Mouse (Mus musculus): ENCODE results near the gene Tceanc. TPM values are rescaled to one million over a fixed set of nuclear protein-coding genes. Genes with fewer than 3 reads are reported as not detected.
A peak's percentile ranks its signal among the peaks of the same experiment; 100 is the strongest.
"Not testable (repeated sequence)": the region's sequence is repeated elsewhere in the genome, so short reads cannot be mapped to it uniquely, and the experiment has no call there.

The Tceanc gene
- total RNA-seq, 2 experiments from 2014 or later, result 1.9 to 4.3 TPM

DNA sequence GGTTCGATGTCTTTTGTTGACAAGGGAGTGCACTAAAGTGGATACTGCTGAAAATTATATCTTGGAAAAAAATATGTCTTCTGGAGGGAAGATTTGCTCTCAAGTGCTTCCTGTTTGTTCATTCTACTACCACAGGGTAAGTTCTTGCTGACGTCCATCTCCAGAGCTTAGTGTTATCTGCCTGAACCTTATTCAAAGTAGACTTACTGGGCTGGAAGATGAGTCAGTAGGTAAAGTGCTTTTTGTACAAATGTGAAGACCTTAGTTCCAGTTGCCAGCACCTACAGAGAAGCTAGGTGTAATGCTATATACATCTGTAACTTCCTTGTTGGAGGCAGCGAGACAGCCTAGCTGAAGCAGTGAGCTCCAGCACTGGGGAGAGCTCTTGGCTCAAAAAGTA, 2.4 kb downstream of the Tceanc start:
- intact Hi-C loops (cut with DNase I), result loop anchor here (10.0 kb wide), 1 partner anchor 341 kb away; the partner anchor contains the start of gene Gemin8
- no peak overlapping the region for H3K4me3 ChIP-seq
- no peak for TF ChIP-seq CTCF (IDR thresholded peaks at IDR 0.05)
- H3K27ac ChIP-seq, result no peak overlapping the region
- DNase-seq, result no peak

DNA sequence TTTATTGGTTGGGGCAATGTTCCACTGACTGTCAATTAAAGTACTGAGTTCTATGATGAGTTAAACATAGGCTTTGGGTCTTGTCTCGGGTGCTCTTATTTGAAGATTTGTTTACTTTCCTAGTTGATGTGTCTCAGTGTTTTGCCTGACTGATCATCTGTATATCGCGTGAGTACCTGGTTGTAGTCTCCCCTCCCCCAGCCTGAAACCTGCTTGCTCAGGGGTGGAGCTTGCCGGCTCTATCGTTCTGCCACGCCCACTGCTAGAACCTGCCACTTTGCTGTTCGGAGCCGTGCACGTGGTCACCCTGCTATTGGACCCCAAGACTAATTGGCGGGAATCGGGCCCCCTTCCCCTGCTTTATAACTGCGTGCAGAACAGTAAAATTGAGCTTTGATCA, 4.3 kb downstream of the Tceanc start:
- peak overlapping the region; percentile 49 for H3K4me3 ChIP-seq
- not testable (repeated sequence) for H3K27ac ChIP-seq, DNase-seq
- intact Hi-C loops (cut with DNase I), result loop anchor here (10.0 kb wide), 1 partner anchor 339 kb away; the partner anchor contains the start of gene Gemin8

DNA sequence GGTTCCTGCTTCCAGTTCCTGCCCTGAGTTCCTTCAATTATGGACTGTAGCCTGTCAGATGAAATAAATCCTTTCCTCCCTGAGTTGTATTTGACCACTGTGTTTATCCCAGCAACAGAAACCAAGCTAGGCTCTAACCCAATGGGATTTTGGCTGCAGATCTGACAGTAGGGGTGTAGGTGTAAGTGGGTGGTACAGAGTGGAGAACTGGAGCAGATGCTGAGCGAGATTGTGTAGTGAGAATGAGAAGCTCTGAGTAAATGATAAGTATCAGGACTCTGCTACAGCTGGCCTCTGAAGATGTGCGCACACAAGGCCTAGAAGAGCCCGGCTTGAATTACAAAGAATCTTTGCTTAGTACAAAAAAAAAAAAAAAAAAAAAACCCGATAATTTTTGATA, 6.3 kb downstream of the Tceanc start:
- intact Hi-C loops (cut with DNase I), result loop anchor here (10.0 kb wide), 1 partner anchor 337 kb away; the partner anchor contains the start of gene Gemin8
- TF ChIP-seq CTCF (IDR thresholded peaks at IDR 0.05), result no peak
- no peak overlapping the region for H3K4me3 ChIP-seq

DNA sequence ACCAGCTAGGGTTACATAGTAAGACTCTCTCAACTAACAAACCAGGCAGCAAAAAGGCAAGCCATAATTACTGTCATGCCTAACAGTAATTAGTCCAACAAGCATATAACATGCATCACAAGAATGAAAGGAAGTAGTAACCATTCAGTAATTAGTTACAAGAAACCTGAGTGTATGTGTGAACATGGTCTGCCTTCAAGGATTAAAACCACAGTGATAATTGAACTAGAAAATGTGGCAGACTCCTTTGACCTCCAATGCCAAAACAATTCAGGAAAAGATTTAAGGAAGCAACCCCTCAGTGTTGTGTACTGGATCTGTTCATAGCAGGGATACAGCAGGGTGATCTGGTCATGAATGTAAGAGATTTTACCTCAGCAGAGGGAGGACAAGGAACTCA, 7.3 kb downstream of the Tceanc start:
- peak overlapping the region; percentile 99 for H3K27ac ChIP-seq
- intact Hi-C loops (cut with DNase I), result loop anchor here (2.0 to 10.0 kb wide), 2 partner anchors 32 to 336 kb away; partner anchors contain the start of genes Gemin8 and Rab9
- peak overlapping the region; percentile 89 for H3K4me3 ChIP-seq
- no peak for TF ChIP-seq CTCF (IDR thresholded peaks at IDR 0.05)
- DNase-seq, result no peak

More for the DNA sequence above, 6.3 kb downstream of the Tceanc start:
- no peak overlapping the region for H3K27ac ChIP-seq
- no peak for DNase-seq

DNA sequence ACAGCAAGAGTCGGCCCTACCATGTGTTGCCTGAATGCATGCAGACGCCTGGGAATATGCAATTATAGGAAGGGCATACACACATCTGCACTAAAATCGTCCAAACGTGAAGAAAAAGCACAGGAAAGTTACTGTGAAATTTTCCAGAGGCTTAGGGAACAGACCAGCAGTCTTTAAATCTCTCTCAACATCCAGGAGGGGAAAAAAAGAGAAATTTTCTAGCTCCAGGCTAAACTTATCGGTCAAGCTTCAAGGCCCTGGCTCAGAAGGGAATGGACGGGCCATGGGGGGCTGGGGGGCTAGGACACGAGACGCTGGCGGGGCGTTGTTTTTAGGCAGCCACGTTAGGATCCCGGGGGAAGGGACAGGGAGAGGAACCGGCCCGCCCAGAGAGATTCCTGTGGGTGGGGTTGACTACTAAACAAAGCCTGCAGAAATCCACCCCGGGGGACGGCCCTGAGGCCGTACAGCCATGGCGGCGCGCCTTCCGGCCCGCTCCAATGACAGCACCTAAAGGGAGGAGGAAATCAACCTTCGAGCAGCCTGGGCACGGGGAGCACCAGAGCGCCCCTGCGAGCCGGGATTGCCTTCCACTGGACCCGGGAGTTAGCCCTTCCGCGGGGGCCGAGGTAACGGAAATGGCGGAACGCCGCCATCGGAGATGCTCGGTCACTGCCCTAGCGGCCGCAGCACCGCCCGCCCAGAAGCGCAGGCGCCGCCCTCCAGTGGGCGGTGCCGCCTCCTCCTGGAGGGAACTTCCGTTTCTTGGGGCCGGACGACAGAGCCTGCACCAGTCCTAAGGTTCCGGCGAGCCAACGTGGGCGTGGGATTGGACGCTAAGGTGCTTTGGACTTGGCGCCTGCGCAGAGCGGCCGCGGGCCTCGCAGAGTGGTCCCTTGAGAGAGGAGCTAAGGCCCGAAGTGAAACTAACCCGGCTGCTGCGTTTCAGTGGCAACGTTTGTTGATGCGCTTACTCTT, 8.3 kb downstream of the Tceanc start:
- Histone ChIP-seq H3K27ac (peak overlapping the region; percentile 99), H3K4me3 (peak overlapping the region; percentile 89)
- peak; percentile 96 for DNase-seq
- TF ChIP-seq CTCF (IDR thresholded peaks at IDR 0.05), result peak; percentile 46
- intact Hi-C loops (cut with DNase I), result loop anchor here (1.0 to 10.0 kb wide), 3 partner anchors 31 to 335 kb away; partner anchors contain the start of genes Gemin8, Ofd1, Rab9 and Trappc2

DNA sequence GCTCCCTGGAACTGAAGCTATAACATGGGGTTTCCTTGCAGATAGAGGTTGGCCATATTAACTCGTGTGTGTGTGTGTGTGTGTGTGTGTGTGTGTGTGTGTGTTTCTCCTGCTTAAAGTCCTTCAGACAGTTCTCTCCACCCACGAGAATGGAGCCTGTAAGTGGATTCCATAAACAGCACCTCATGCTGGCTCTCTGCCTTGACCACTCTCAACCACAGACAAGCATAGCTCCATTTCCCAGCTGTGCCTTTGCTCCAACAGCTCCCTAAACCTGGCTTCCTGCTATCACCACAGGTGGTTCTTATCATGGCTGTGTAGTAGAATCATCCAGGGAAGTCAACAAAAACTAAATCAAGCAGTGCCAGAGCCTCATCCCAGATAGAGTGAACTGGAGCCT, 13.9 kb downstream of the Tceanc start:
- intact Hi-C loops (cut with DNase I), result no loop called here
- no peak for TF ChIP-seq CTCF (IDR thresholded peaks at IDR 0.05)
- no peak overlapping the region for H3K27ac ChIP-seq

DNA sequence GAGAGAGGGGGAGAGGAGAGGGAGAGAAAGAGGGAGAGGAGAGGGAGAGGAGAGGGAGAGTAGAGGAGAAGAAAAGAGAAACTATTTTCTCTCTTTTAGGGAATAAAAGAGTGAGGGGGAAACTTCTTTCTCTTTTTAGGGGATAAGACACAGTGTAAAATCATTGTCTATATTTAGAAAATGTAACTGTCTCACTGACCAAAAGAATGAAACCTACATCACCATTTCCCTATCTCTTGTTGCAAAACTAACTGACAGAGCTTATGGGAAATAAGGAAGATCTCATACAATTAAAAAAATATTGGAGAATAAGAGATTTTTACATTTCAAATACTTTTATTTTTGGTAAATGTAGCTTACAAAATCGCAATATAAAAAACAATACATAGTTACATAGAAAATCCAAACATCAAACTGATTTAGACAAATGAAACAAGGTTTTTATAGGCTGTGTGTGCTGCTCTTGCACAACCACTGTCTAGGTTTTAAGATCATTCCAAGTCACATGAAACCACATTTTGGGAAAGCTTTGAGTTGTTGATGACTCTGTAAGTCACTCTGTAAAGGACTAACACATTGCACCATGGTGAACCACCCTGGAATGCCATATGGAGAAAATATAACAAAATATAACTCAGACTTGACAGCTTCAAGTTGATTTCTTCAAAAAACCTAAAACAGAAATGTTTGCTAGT, 18.7 kb downstream of the Tceanc start:
- intact Hi-C loops (cut with DNase I), result no loop called here
- no peak for DNase-seq

More for the DNA sequence above, 13.9 kb downstream of the Tceanc start:
- no peak overlapping the region for H3K4me3 ChIP-seq
- no peak for DNase-seq

DNA sequence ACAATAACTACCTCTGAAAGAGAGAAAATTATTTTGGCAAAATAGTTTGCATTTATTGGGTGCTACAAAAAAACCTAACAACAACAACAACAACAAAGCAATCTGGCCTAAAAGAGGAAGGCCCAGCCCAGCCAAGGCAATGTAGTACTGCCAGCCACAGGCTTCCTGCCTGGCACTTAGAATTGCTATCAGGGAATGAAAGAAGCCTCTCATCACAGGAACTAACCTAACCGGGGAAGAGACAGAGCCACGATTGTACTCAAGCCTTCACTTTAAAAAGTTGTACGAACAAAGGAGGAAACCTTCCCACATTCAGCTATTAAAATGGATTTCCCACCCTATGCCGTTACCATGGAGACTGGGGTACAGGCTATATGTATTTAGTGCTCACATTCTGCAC, 20.6 kb downstream of the Tceanc start:
- intact Hi-C loops (cut with DNase I), result no loop called here
- no peak for TF ChIP-seq CTCF (IDR thresholded peaks at IDR 0.05)
- no peak for DNase-seq
- no peak overlapping the region for H3K4me3 ChIP-seq
- no peak overlapping the region for H3K27ac ChIP-seq

More for the DNA sequence above, 18.7 kb downstream of the Tceanc start:
- no peak for TF ChIP-seq CTCF (IDR thresholded peaks at IDR 0.05)
- Histone ChIP-seq H3K4me3 (no peak overlapping the region), H3K27ac (no peak overlapping the region)

DNA sequence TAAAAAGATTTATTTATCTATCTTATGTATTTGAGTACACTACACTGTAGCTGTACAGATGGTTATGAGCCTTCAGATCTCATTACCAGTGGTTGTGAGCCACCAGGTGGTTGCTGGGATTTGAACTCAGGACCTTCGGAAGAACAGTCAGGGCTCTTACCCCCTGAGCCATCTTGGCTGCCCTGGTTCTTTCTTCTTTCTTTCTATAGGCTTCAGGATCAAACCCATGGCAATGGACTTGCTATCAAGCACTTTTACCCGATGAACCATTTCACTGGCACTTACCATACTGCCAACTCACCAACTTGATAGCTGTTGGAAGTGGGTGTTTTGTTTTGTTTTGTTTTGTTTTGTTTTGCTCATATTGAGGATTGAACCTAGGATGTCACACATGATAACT, 23.3 kb downstream of the Tceanc start:
- Histone ChIP-seq H3K27ac (no peak overlapping the region), H3K4me3 (no peak overlapping the region)
- TF ChIP-seq CTCF (IDR thresholded peaks at IDR 0.05), result no peak
- intact Hi-C loops (cut with DNase I), result no loop called here
- DNase-seq, result no peak

DNA sequence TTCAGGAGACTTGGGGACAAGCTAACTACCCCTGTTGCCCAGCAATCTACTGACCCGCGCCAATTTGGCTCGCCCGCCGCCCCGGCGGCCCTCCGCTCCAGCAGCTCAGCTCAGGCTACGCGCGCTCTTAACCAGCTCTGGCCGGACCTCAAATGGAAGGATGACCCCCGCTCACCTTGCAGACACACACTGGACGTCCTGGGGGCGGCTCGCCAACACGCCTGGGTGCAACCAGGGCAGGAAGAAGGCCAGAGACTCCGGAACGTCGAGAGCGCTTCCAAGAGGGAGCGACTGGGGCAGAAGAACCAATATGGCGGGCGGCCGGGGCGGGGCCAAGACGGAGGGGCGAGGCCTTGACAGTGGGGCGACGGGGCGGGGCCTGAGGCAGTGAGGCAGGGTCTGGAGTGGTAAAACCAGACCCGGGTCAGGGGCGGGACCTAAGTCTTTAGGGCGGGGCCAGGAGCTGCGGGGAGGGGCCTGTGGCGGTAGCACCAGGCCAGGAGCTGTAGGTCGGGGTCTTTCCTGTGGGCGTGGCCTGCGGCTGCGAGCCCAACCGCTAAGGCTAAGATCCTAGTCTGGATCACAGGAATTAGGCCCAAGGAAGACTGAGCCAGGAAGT, 38.9 kb downstream of the Tceanc start, which contains the start of gene Rab9:
TSS of gene Rab9 (minus strand) at position 503 of the 619 bp plus-strand sequence.
- TF ChIP-seq CTCF (IDR thresholded peaks at IDR 0.05), result no peak
- Histone ChIP-seq H3K4me3 (peak within 1 kb of the TSS; percentile 86), H3K27ac (peak within 1 kb of the TSS; percentile 92)
- intact Hi-C loops (cut with DNase I), result loop anchor here (2.0 kb wide), 1 partner anchor 31 kb away; no protein-coding TSS in a partner anchor
- peak; percentile 96 for DNase-seq

DNA sequence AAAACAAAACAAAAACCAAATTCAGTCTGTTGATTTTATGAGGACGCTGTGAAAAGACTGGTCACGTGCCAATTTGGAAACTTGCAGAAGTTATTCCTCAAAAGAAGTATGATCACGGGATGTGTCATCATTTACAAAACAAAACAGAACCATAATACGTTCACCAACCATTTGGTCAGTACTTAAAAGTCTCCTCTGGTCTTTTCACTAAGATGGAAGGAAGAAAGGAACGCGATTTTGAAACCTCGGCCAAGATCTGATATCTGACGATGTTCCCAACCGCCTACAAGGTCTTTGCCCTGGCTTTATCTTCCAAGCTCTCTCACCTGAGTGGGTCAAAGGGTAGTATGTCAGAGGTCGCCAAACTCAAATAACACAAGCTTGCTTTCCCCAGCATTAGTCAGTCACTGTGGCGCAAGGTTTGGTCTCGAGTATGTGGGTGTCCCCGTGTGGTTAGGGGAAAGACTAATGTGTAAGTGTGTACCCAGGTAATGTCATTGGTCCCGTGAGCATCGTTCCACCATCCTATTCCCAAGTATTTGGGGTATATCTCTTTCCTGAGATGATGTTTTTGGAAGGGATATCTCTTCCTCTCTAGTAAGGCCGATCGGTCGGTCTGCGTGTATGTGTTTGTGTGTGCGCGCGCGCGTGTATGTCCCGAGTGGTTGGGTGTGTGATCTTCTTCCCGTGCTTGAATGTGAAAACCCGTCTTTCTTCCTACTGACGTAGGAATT, 39.6 kb downstream of the Tceanc start:
- no peak for TF ChIP-seq CTCF (IDR thresholded peaks at IDR 0.05)
- peak overlapping the region; percentile 92 for H3K27ac ChIP-seq
- H3K4me3 ChIP-seq, result peak overlapping the region; percentile 86
- intact Hi-C loops (cut with DNase I), result loop anchor here (2.0 kb wide), 1 partner anchor 32 kb away; no protein-coding TSS in a partner anchor
- no peak for DNase-seq

All from gastrocnemius, adult 2 months (tissue).